In the genomic region with DNA sequence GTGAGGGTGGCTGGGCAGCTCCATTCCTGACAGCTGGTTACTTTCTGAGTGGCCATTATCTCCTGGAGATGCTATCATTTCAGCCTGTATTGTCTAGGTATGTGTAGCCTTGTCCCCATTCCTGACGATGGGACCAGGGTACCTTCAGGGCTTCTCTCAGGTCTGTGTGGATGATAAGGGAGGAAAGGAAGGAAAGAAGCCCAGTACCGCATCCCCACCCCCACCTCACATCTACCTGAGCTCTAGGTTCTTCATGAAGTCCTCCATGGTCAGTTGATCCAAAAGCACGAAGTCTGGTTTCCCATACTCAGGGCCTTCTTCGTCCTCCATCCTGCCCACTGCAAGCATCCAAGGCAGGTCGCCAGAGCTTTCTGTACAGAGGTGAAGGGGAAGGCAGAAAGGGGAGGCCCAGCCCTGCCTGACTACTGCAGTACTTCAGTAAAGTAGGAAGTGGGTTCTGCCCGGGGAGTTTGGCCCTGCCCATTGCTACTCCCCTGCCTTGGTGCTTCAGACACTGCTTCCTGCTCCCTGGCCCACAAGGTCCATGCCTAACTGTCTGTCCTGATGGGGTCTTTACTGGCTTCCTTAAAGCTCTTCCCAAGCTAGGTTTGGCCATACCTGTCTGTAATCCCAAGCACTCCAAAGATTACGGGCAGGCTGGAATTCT, we compare ENCODE assay signal across 8 mouse cellular contexts. TPM values are rescaled to one million over a fixed set of nuclear protein-coding genes. Genes with fewer than 3 reads are reported as not detected.
A peak's percentile ranks its signal among the peaks of the same experiment; 100 is the strongest.
DNase-seq lines count a peak whose midpoint lies in the region; TF ChIP-seq lines count a peak whose summit lies in the region.

Myo1g (minus strand) TSS at position 459 of the 667 bp plus-strand sequence.

- no peak for TF ChIP-seq POLR2A in heart, adult 2 months (IDR thresholded peaks at IDR 0.05; ENCODE audit: insufficient read depth, low read depth, low read length)
- TF ChIP-seq POLR2A in thymus, adult 2 months (IDR thresholded peaks at IDR 0.05; ENCODE audit: control insufficient read depth, extremely low read depth, insufficient read depth, low read length, poor library complexity): peak; percentile 49; the same call in 1 of the 2 replicates

- no peak within 1 kb of the TSS for H3K4me3 ChIP-seq in heart, adult 2 months
- peak within 1 kb of the TSS; percentile 89 for H3K4me3 ChIP-seq in macrophage (ENCODE audit: inconsistent target)
- peak within 1 kb of the TSS; percentile 96 for H3K4me3 ChIP-seq in thymus, adult 2 months (ENCODE audit: control insufficient read depth, insufficient read depth, low read length)

- no peaks in the 10 kb centered on the region for H3K27me3 ChIP-seq in heart, adult 2 months (ENCODE audit: control insufficient read depth, insufficient read depth, low read length)
- no peaks in the 10 kb centered on the region for H3K27me3 ChIP-seq in thymus, adult 2 months (ENCODE audit: control insufficient read depth, insufficient read depth, low read length)

- no peaks in the 10 kb centered on the region for H3K36me3 ChIP-seq in heart, adult 2 months (ENCODE audit: control insufficient read depth, insufficient read depth, low read length)
- H3K36me3 ChIP-seq in macrophage (ENCODE audit: inconsistent target): peaks cover 38% of the 10 kb centered on the region
- peaks cover 41% of the 10 kb centered on the region for H3K36me3 ChIP-seq in thymus, adult 2 months (ENCODE audit: control insufficient read depth, insufficient read depth, low read length)

- H3K27ac ChIP-seq in heart, adult 2 months: no peak within 1 kb of the TSS
- H3K27ac ChIP-seq in macrophage: peak within 1 kb of the TSS; percentile 91
- H3K27ac ChIP-seq in thymus, adult 2 months (ENCODE audit: control insufficient read depth, insufficient read depth, low read length): peak within 1 kb of the TSS; percentile 77

- TF ChIP-seq CTCF in heart, adult 2 months (IDR thresholded peaks at IDR 0.05): no peak
- no peak for TF ChIP-seq CTCF in thymus, adult 2 months (IDR thresholded peaks at IDR 0.05; ENCODE audit: borderline replicate concordance, control insufficient read depth, extremely low read depth, insufficient read depth, low read length, poor library complexity)

- H3K79me2 ChIP-seq in heart, adult 2 months (replicated peaks; ENCODE audit: control insufficient read depth, insufficient read depth, low read length): no peaks in the 10 kb centered on the region
- peaks cover 56% of the 10 kb centered on the region for H3K79me2 ChIP-seq in macrophage (ENCODE audit: inconsistent target)

- intact Hi-C loops in heart, adult 2 months (cut with DNase I): no loop called here
- intact Hi-C loops in heart, postnatal 25 days (cut with DNase I): no loop called here
- intact Hi-C loops in heart, postnatal 36 days (cut with DNase I): no loop called here

- H3K9ac ChIP-seq in heart, adult 2 months (ENCODE audit: low read depth, low read length): no peak within 1 kb of the TSS

- H3K4me1 ChIP-seq in heart, adult 2 months (ENCODE audit: control insufficient read depth, insufficient read depth, low read length): no peaks in the 10 kb centered on the region
- H3K4me1 ChIP-seq in thymus, adult 2 months (replicated peaks; ENCODE audit: control insufficient read depth, insufficient read depth, low read length): peaks cover 22% of the 10 kb centered on the region

- peak; percentile 31 to 63 for DNase-seq in heart, adult 2 months
- DNase-seq in heart, postnatal 25 days (ENCODE audit: low spot score): no peak
- peak; percentile 21 to 23 for DNase-seq in heart, postnatal 36 days
- DNase-seq in thymus, adult 2 months: peak; percentile 74
- DNase-seq in left cerebral cortex, adult 9 months (ENCODE audit: low spot score in 2 of 2): no peak
- DNase-seq in left cerebral cortex, adult 8-10 months (ENCODE audit: low spot score in 2 of 2): no peak
- no peak for DNase-seq in kidney, postnatal 10 days

- TF ChIP-seq EP300 in heart, adult 2 months (IDR thresholded peaks at IDR 0.05; ENCODE audit: insufficient read depth, low read depth, low read length): no peak

- WGBS in heart, adult 2 months: 67% methylated on average over 7 of the region's 7 CpGs
- 1% methylated on average over 7 of the region's 7 CpGs for WGBS in macrophage (ENCODE audit: missing documents)
- WGBS in thymus, adult 2 months: 8% methylated on average over 7 of the region's 7 CpGs

RNA-seq across cellular contexts. Expression of gene Myo1g, which starts in this region (rescaled TPM):
- 1 to 10 TPM; 1.4 TPM for total RNA-seq in heart, adult 2 months (2021)
- polyA plus RNA-seq in heart, adult 2 months (2012; rRNA removed): 4.1 and 7.2 TPM in 2 replicates
- total RNA-seq in heart, postnatal 25 days (2021): 1 to 10 TPM; 1.5 to 2.4 TPM
- 1 to 10 TPM; 1.2 to 2.2 TPM for total RNA-seq in heart, postnatal 36 days (2021)
- 1,000 to 10,000 TPM in 3 of 26 experiments, 100 to 1,000 TPM in 23; 308 to 2,013 (median 470) TPM for total RNA-seq in macrophage (2018; cell fraction: chromatin; rRNA removed)
- 100 to 1,000 TPM in 12 of 26 experiments, 10 to 100 TPM in 14; 57.8 to 153 (median 97.1) TPM for total RNA-seq in macrophage (2018; cell fraction: cytosol; rRNA removed)
- 1,000 to 10,000 TPM in 2 of 26 experiments, 100 to 1,000 TPM in 24; 212 to 1,497 (median 266) TPM for total RNA-seq in macrophage (2018; cell fraction: nucleus; rRNA removed)
- 54.3 to 64.8 TPM (median 54.5 TPM) in 3 replicates for polyA plus RNA-seq in macrophage (2018)
- polyA plus RNA-seq in thymus, adult 2 months (2012; rRNA removed): 202 and 216 TPM in 2 replicates
- total RNA-seq in left cerebral cortex, adult 8-10 months (2022): 1 to 10 TPM in 1 of 4 experiments, under 1 TPM in 3; 0.44 to 1.3 (median 0.67) TPM

Comparison
In these comparisons a context has a peak if more than half of its experiments do, and no peak if none do; other contexts are left out.
1. DNase-seq: peak in heart, adult 2 months (2 of 2), heart, postnatal 36 days (2 of 2) and thymus, adult 2 months (single experiment); none in heart, postnatal 25 days (single experiment), left cerebral cortex, adult 9 months (0 of 2), left cerebral cortex, adult 8-10 months (0 of 2) and kidney, postnatal 10 days (single experiment).